Comparison of ENCODE assay signal across 11 mouse cellular contexts in the genomic region with DNA sequence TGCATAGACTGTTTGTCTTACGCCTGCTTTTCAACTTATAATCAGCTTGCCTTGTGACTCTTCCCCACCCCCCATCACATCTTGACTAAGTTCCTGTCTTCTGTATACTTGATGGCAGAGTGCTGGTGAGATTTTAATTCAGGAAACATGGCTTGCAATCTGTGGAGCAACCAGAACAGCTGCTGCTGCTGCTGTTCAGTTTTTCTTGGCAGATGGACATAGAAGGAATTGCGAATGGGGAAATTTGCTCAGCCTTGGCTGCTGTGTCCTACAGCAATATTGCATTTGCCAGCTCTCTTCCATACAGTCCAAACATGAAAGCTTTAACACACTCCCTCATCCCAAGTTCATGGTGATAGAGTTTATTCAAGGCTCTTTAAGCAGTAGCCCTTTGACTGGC.
DNase-seq lines count a peak whose midpoint lies in the region; ATAC-seq and TF ChIP-seq lines count a peak whose summit lies in the region.
"Had no signal": no experiment of that assay in that cellular context is flagged by ENCODE, and none has a peak within 500 bp of the region (broad histone marks: within the 10 kb centered on the region; RNA-seq: fewer than 3 reads in every experiment).

No protein-coding gene starts in this region.

- H3K9ac ChIP-seq in limb, embryonic 14.5 days (ENCODE audit: low read depth, low read length, severe bottlenecking): no peak overlapping the region
- H3K9ac ChIP-seq: hindbrain, embryonic 14.5 days; neural tube, embryonic 12.5 days had no signal

- H3K27me3 ChIP-seq in limb, embryonic 14.5 days (ENCODE audit: control insufficient read depth, insufficient read depth, low read length): no peaks in the 10 kb centered on the region
- no peaks in the 10 kb centered on the region for H3K27me3 ChIP-seq in limb, embryonic 10.5 days (ENCODE audit: low read depth, poor library complexity, severe bottlenecking)
- H3K27me3 ChIP-seq: neural tube, embryonic 12.5 days had no signal

- H3K36me3 ChIP-seq in limb, embryonic 14.5 days (ENCODE audit: control insufficient read depth, insufficient read depth, low read length): no peaks in the 10 kb centered on the region
- no peaks in the 10 kb centered on the region for H3K36me3 ChIP-seq in limb, embryonic 10.5 days
- H3K36me3 ChIP-seq: neural tube, embryonic 12.5 days had no signal

- DNase-seq in cerebellum, postnatal 10 days: peak; percentile 9 to 10
- DNase-seq in cerebellum, adult 9-10 months: no peak
- DNase-seq in limb, embryonic 14.5 days (ENCODE audit: low spot score): peak; percentile 37
- no peak for DNase-seq in limb, embryonic 10.5 days (ENCODE audit: low spot score)
- DNase-seq in layer of hippocampus, adult 9-10 months (ENCODE audit: low spot score): peak; percentile 30
- DNase-seq in right cerebral cortex, postnatal 36 days (ENCODE audit: low spot score in 2 of 2): peak; percentile 13 to 47
- DNase-seq in spleen, adult 18-20 months: no peak
- no peak for DNase-seq in testis, postnatal 14 days (ENCODE audit: low spot score)
- DNase-seq: adrenal gland, adult 8-10 months had no signal

- no peak for TF ChIP-seq POLR2A in limb, embryonic 14.5 days (IDR thresholded peaks at IDR 0.05; ENCODE audit: borderline replicate concordance, extremely low read depth, insufficient read depth, insufficient read length)

- no peaks in the 10 kb centered on the region for H3K4me1 ChIP-seq in limb, embryonic 14.5 days (ENCODE audit: control insufficient read depth, insufficient read depth, low read length)
- H3K4me1 ChIP-seq in limb, embryonic 10.5 days: no peaks in the 10 kb centered on the region
- H3K4me1 ChIP-seq: neural tube, embryonic 12.5 days had no signal

- no peak for ATAC-seq in limb, embryonic 14.5 days (ENCODE audit: low FRiP score, low read depth)

- H3K4me2 ChIP-seq in limb, embryonic 14.5 days (replicated peaks; ENCODE audit: low read depth, low read length, severe bottlenecking): no peak overlapping the region
- H3K4me2 ChIP-seq: hindbrain, embryonic 14.5 days; neural tube, embryonic 12.5 days had no signal

- H3K27ac ChIP-seq in limb, embryonic 14.5 days (replicated peaks; ENCODE audit: low read depth, low read length): no peak overlapping the region
- H3K27ac ChIP-seq in limb, embryonic 10.5 days: no peak overlapping the region
- H3K27ac ChIP-seq: hindbrain, embryonic 14.5 days; neural tube, embryonic 12.5 days had no signal

- WGBS in limb, embryonic 14.5 days: 78% methylated on average over 2 of the region's 2 CpGs
- WGBS in limb, embryonic 10.5 days: 91% methylated on average over 2 of the region's 2 CpGs

- no peak overlapping the region for H3K4me3 ChIP-seq in limb, embryonic 14.5 days (replicated peaks; ENCODE audit: low read length)
- H3K4me3 ChIP-seq in limb, embryonic 10.5 days: no peak overlapping the region
- H3K4me3 ChIP-seq: neural tube, embryonic 12.5 days had no signal

- H3K9me3 ChIP-seq in limb, embryonic 14.5 days (ENCODE audit: control insufficient read depth, low read length): no peaks in the 10 kb centered on the region
- no peaks in the 10 kb centered on the region for H3K9me3 ChIP-seq in limb, embryonic 10.5 days (replicated peaks)

Comparison
In these comparisons a context has a peak if more than half of its experiments do, and no peak if none do; other contexts are left out.
1. DNase-seq: peak in cerebellum, postnatal 10 days (2 of 2), limb, embryonic 14.5 days (single experiment), layer of hippocampus, adult 9-10 months (single experiment) and right cerebral cortex, postnatal 36 days (2 of 2); none in cerebellum, adult 9-10 months (single experiment), limb, embryonic 10.5 days (single experiment), spleen, adult 18-20 months (0 of 2) and testis, postnatal 14 days (single experiment).